Mouse (Mus musculus) embryonic facial prominence, embryonic 11.5 days (tissue): ENCODE measurements at regions not wholly inside any gene's neighbourhood (a gene's known extent, or its start where the extent isn't known, plus 50 kb on each side); places are given as distances from the start of the nearest gene placed in this dataset.

ENCODE experiments used
- ATAC-seq: fragments of 200-750 bp; cut with Nextera tagmentation; replicated peaks from 2 replicates; pipeline ENCODE4 v1.8.0; 2017; ENCODE audit warnings: low read depth; ENCODE audit not compliant: insufficient number of reproducible peaks, low FRiP score, low TSS enrichment
- DNase-seq: peaks from one replicate; pipeline ENCODE4 v3.0.0-alpha.2; 2015; ENCODE audit warnings: low spot score
- H3K27ac ChIP-seq: fragments of 300-500 bp; sonication (generic); replicated peaks from 2 replicates; pipeline ENCODE4 v1.5.1; 2014; ENCODE audit warnings: mild to moderate bottlenecking, low read depth, low read length, control low read depth
- H3K27me3 ChIP-seq: fragments of 300-500 bp; sonication (generic); 2 replicates; pipeline ENCODE4 v1.6.1; 2014; ENCODE audit warnings: mild to moderate bottlenecking, low read length, moderate library complexity, mixed read lengths; ENCODE audit not compliant: control insufficient read depth, insufficient read depth
- H3K36me3 ChIP-seq: fragments of 300-500 bp; sonication (generic); replicated peaks from 2 replicates; pipeline ENCODE4 v1.6.1; 2014; ENCODE audit warnings: low read depth, mild to moderate bottlenecking, low read length, moderate library complexity, mixed read lengths; ENCODE audit not compliant: control insufficient read depth, insufficient read depth
- H3K4me1 ChIP-seq: fragments of 300-500 bp; sonication (generic); 2 replicates; pipeline ENCODE4 v1.6.1; 2014; ENCODE audit warnings: low read length, mixed read lengths; ENCODE audit not compliant: control insufficient read depth, insufficient read depth
- H3K4me2 ChIP-seq: fragments of 300-500 bp; sonication (generic); 2 replicates; pipeline ENCODE4 v1.6.1; 2014; ENCODE audit warnings: low read depth, mild to moderate bottlenecking, control low read depth, low read length, moderate library complexity
- H3K4me3 ChIP-seq: fragments of 300-500 bp; sonication (generic); 2 replicates; pipeline ENCODE4 v1.5.1; 2014; ENCODE audit warnings: low read depth, low read length, control low read depth
- H3K9ac ChIP-seq: fragments of 300-500 bp; sonication (generic); replicated peaks from 2 replicates; pipeline ENCODE4 v1.6.1; 2014; ENCODE audit warnings: mild to moderate bottlenecking, control low read depth, low read length
- H3K9me3 ChIP-seq: fragments of 300-500 bp; sonication (generic); replicated peaks from 2 replicates; pipeline ENCODE4 v1.6.1; 2016; ENCODE audit warnings: mild to moderate bottlenecking, low read length, inconsistent platforms, mixed read lengths; ENCODE audit not compliant: control insufficient read depth
- WGBS: fragments of 180-500 bp; shearing (Covaris S2); extraction: QIAGEN DNeasy Blood & Tissue Kit; methylation state at CpG from one replicate; pipeline ENCODE4 v1.1.7; 2014; 5-methylcytosine and 5-hydroxymethylcytosine counted together

- DNase-seq (peak; percentile 5), ATAC-seq (no peak)
- 74% methylated on average over 4 of the region's 4 CpGs for WGBS
- Histone ChIP-seq H3K9ac (no peak overlapping the region), H3K4me2 (no peak overlapping the region), H3K27ac (no peak overlapping the region), H3K9me3 (no peaks in the 10 kb centered on the region), H3K27me3 (no peaks in the 10 kb centered on the region), H3K36me3 (no peaks in the 10 kb centered on the region), H3K4me3 (no peak overlapping the region), H3K4me1 (no peaks in the 10 kb centered on the region)
Observed at GRCm38 (mm10) chr11:43333547-43333946, 92.5 kb downstream of the Pttg1 start.

GRCm38 (mm10) chr11:43313996-43314395 lies 112.1 kb downstream of the Pttg1 start:
- Histone ChIP-seq H3K4me2 (no peak overlapping the region), H3K27ac (no peak overlapping the region), H3K9me3 (no peaks in the 10 kb centered on the region), H3K4me1 (no peaks in the 10 kb centered on the region), H3K9ac (no peak overlapping the region), H3K27me3 (no peaks in the 10 kb centered on the region), H3K36me3 (no peaks in the 10 kb centered on the region), H3K4me3 (no peak overlapping the region)
- ATAC-seq (no peak), DNase-seq (no peak)
- WGBS = 84% methylated on average over 4 of the region's 4 CpGs
